Mouse (Mus musculus): ENCODE data around the gene Qrich2.

DNA sequence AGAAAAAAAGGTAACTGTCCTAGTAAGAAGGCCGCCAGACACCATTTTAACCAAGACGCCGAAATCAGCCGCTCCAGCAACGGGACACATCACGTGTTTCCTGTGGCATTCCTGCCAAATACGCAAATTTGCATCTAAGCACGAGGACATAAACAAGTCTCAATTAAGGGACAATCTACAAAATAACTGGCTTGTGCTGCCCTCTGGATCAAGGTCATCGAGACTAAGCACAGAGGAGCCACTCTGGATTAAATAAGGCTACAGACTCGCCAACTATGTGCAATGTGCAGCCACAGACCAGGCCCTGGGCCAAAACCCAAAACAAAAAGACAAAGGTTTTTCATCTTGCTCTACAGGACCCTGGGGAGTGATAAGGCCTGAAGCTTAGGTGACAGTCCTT lies 10.0 kb upstream of the Qrich2 start:
- TF ChIP-seq MYB (IDR thresholded peaks at IDR 0.05; ENCODE audit: low read depth, low read length) (no peak), RAD21 (IDR thresholded peaks at IDR 0.05; ENCODE audit: low read depth, low read length) (no peak), RCOR1 (IDR thresholded peaks at IDR 0.05; ENCODE audit: low read depth, low read length) (no peak), CTCF (IDR thresholded peaks at IDR 0.05 in 2 of 3, conservative IDR thresholded peaks at IDR 0.05 in 1 of 3; ENCODE audit: control insufficient read depth in 1 of 3, insufficient read depth in 1 of 3, low read depth in 2 of 3, low read length in 3 of 3, poor library complexity in 1 of 3, severe bottlenecking in 1 of 3) (no peak)

Measured in MEL (cell line).